Mouse (Mus musculus) activated CD4-positive, CD25-positive, alpha-beta regulatory T cell, adult 4 months (primary cell): Measurements from ENCODE around the gene Nxf1. TPM values are rescaled to one million over a fixed set of nuclear protein-coding genes. Genes with fewer than 3 reads are reported as not detected.

ENCODE experiments used
- ATAC-seq: one replicate; pipeline ENCODE4 v1.8.0; 2017
- polyA plus RNA-seq, 2 experiments: library from polyadenylated mRNA; unstranded; fragments of 100-300 nt; shearing (Covaris generic); gene quantifications; one replicate each; pipeline ENCODE4 v1.2.1; 2017

The Nxf1 gene
- polyA plus RNA-seq, 2 experiments from 2014 or later = 126 to 163 TPM

DNA sequence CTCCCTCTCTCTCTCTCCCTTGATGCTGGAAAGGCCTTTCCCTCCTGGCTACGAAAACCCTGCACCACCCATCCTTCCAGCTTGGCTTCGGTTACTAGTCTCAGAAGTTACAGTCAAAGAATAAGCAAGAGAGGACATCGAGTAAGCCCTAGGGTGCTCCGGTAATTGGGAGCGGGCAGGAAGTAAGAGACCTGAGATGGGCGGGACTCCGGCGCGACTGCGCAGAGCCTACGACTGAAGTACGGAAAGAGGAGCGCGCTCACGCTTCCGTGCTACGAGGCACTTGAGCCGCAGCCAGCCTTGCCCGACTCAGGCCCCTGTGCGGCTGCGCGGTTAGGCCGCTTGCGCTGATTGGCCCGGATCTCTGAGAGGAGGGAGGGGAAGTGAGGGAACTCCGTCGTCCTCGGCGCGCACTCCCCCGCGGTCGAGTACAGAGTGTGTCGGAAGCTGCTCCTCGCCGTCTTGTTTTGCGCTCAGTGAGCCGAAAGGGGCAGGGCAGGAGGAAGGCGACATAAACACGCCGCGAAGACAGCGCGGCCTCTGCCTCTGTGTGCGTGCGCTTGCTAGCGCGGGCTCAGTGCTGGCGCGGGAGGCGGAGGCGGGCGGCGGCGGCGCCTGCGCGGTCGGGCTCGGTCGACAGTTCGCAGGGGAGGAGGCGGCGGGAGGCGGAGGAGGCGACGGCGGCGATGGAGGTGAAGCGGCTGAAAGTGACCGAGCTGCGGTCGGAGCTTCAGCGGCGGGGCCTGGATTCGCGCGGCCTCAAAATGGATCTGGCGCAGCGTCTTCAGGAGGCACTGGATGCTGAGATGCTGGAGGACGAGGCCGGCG is 62.9 kb downstream of the Nxf1 start, which contains the start of gene Hnrnpul2:
TSS of gene Hnrnpul2 (plus strand) at position 415 of the 828 bp plus-strand sequence.
- peak; percentile 81 for ATAC-seq

Other genes with a start within 250 kb of the Nxf1 start
- under 1 TPM in 1 of 2 experiments, not detected in 1; 0.40 TPM for gene Slc22a8, start 165.8 kb upstream of the Nxf1 start, polyA plus RNA-seq
- not detected for gene Slc22a6, start 139.0 kb upstream of the Nxf1 start, polyA plus RNA-seq
- gene Chrm1, start 93.3 kb upstream of the Nxf1 start, polyA plus RNA-seq = not detected
- gene Slc3a2, start 33.7 kb upstream of the Nxf1 start, polyA plus RNA-seq = 10 to 100 TPM; 60.3 to 69.3 TPM
- gene Wdr74, start 21.2 kb upstream of the Nxf1 start, polyA plus RNA-seq = 10 to 100 TPM; 43.3 to 70.5 TPM
- not detected for gene 1700092M07Rik, start 16.4 kb upstream of the Nxf1 start, polyA plus RNA-seq
- gene Stx5a, start 15.7 kb upstream of the Nxf1 start, polyA plus RNA-seq = 100 to 1,000 TPM; 109 to 113 TPM
- gene Tmem223, start 13.9 kb downstream of the Nxf1 start, polyA plus RNA-seq = 100 to 1,000 TPM; 115 to 137 TPM
- gene Tmem179b, start 17.4 kb downstream of the Nxf1 start, polyA plus RNA-seq = 100 to 1,000 TPM in 1 of 2 experiments, 10 to 100 TPM in 1; 98.5 to 110 TPM
- gene Taf6l, start 29.3 kb downstream of the Nxf1 start, polyA plus RNA-seq = 1 to 10 TPM; 3.5 to 6.9 TPM
- gene Polr2g, start 41.5 kb downstream of the Nxf1 start, polyA plus RNA-seq = 100 to 1,000 TPM; 171 to 186 TPM
- 1 to 10 TPM; 2.1 TPM for gene Zbtb3, start 45.5 kb downstream of the Nxf1 start, polyA plus RNA-seq
- gene Ttc9c, start 62.3 kb downstream of the Nxf1 start, polyA plus RNA-seq = 10 to 100 TPM; 39.9 to 43.8 TPM
- 1 to 10 TPM; 6.0 to 6.1 TPM for gene Hnrnpul2, start 62.9 kb downstream of the Nxf1 start, polyA plus RNA-seq
- not detected for gene AC129217.1, start 72.7 kb downstream of the Nxf1 start, polyA plus RNA-seq
- gene Bscl2, start 80.4 kb downstream of the Nxf1 start, polyA plus RNA-seq = 100 to 1,000 TPM in 1 of 2 experiments, 10 to 100 TPM in 1; 93.4 to 102 TPM
- 1 to 10 TPM in 1 of 2 experiments, under 1 TPM in 1; 0.42 to 1.2 TPM for gene Gng3, start 82.1 kb downstream of the Nxf1 start, polyA plus RNA-seq
- gene Lrrn4cl, start 93.7 kb downstream of the Nxf1 start, polyA plus RNA-seq = not detected
- 10 to 100 TPM; 62.6 to 75.9 TPM for gene Ubxn1, start 114.4 kb downstream of the Nxf1 start, polyA plus RNA-seq
- 10 to 100 TPM; 85.8 to 90.4 TPM for gene Uqcc3, start 123.8 kb downstream of the Nxf1 start, polyA plus RNA-seq
- gene Lbhd1, start 126.7 kb downstream of the Nxf1 start, polyA plus RNA-seq = 10 to 100 TPM; 63.2 to 70.9 TPM
- not detected for gene Gm49403, start 126.9 kb downstream of the Nxf1 start, polyA plus RNA-seq
- 100 to 1,000 TPM; 112 to 130 TPM for gene 1810009A15Rik, start 131.8 kb downstream of the Nxf1 start, polyA plus RNA-seq
- gene Gm49416, start 131.9 kb downstream of the Nxf1 start, polyA plus RNA-seq = 1 to 10 TPM in 1 of 2 experiments, not detected in 1; 1.5 TPM
- 10 to 100 TPM in 1 of 2 experiments, 1 to 10 TPM in 1; 8.9 to 12.2 TPM for gene Ints5, start 135.9 kb downstream of the Nxf1 start, polyA plus RNA-seq
- gene Ganab, start 141.0 kb downstream of the Nxf1 start, polyA plus RNA-seq = 10 to 100 TPM; 40.0 to 57.3 TPM
- 10 to 100 TPM; 16.3 to 18.6 TPM for gene B3gat3, start 163.3 kb downstream of the Nxf1 start, polyA plus RNA-seq
- gene Rom1, start 172.3 kb downstream of the Nxf1 start, polyA plus RNA-seq = 10 to 100 TPM in 1 of 2 experiments, 1 to 10 TPM in 1; 7.7 to 11.6 TPM
- gene Eml3, start 172.5 kb downstream of the Nxf1 start, polyA plus RNA-seq = 10 to 100 TPM; 20.4 to 25.1 TPM
- 100 to 1,000 TPM in 1 of 2 experiments, 10 to 100 TPM in 1; 58.5 to 101 TPM for gene Mta2, start 184.8 kb downstream of the Nxf1 start, polyA plus RNA-seq
- gene Tut1, start 196.8 kb downstream of the Nxf1 start, polyA plus RNA-seq = 10 to 100 TPM; 21.3 to 25.1 TPM
- 100 to 1,000 TPM; 589 to 842 TPM for gene Eef1g, start 210.0 kb downstream of the Nxf1 start, polyA plus RNA-seq
- gene Ahnak, start 232.2 kb downstream of the Nxf1 start, polyA plus RNA-seq = 10 to 100 TPM; 47.2 to 60.1 TPM